Comparison of ENCODE assay signal across 8 mouse cellular contexts in the genomic region with DNA sequence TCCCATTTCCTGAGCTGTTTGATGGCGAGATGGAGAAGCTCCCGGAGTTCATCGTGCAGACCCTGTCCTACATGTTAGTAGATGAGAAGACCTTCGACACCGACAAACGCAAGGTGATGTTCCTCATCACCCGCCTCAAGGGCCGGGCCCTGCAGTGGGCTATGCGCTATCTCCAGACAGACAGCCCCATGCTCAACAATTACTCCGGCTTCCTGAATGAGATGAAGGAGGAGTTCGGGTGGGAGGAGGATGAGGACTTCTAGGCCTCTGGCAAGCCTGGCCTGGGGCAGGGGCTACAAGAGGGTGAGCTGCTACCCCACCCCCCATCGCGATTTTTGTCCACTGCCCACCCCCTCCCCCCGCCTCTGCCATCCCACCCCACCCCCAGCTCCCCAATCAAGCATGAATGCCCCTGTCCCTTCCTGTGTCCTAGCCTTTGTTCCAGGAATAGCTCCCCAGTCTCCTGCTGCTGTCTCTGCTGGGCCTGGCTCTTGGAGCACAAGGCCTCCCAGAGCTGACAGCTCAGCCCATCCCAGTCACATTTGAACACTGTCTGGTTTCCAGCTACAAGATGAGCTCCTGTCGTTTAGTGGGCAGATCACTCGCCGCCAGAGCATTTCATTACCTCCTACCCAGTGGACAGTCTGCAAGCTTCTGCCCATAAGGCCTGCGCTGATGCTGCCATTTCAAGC. TPM values are rescaled to one million over a fixed set of nuclear protein-coding genes. Genes with fewer than 3 reads are reported as not detected.
A peak's percentile ranks its signal among the peaks of the same experiment; 100 is the strongest.
DNase-seq lines count a peak whose midpoint lies in the region; ATAC-seq lines count a peak whose summit lies in the region.

No protein-coding gene starts in this region.

- WGBS in embryonic facial prominence, embryonic 15.5 days, result 25% methylated on average over 17 of the region's 18 CpGs
- 23% methylated on average over 18 of the region's 18 CpGs for WGBS in hindbrain, embryonic 15.5 days
- WGBS in limb, embryonic 13.5 days, result 22% methylated on average over 18 of the region's 18 CpGs

- peak overlapping the region; percentile 47 for H3K4me2 ChIP-seq in embryonic facial prominence, embryonic 15.5 days (replicated peaks)
- peak overlapping the region; percentile 55 for H3K4me2 ChIP-seq in hindbrain, embryonic 15.5 days
- peak overlapping the region; percentile 59 for H3K4me2 ChIP-seq in limb, embryonic 13.5 days (replicated peaks)

- H3K4me3 ChIP-seq in embryonic facial prominence, embryonic 15.5 days (replicated peaks), result peak overlapping the region; percentile 48
- H3K4me3 ChIP-seq in hindbrain, embryonic 15.5 days, result peak overlapping the region; percentile 49
- peak overlapping the region; percentile 49 for H3K4me3 ChIP-seq in limb, embryonic 13.5 days

- H3K9me3 ChIP-seq in embryonic facial prominence, embryonic 15.5 days (replicated peaks), result no peaks in the 10 kb centered on the region
- H3K9me3 ChIP-seq in hindbrain, embryonic 15.5 days, result no peaks in the 10 kb centered on the region
- no peaks in the 10 kb centered on the region for H3K9me3 ChIP-seq in limb, embryonic 13.5 days

- no peaks in the 10 kb centered on the region for H3K4me1 ChIP-seq in embryonic facial prominence, embryonic 15.5 days
- no peaks in the 10 kb centered on the region for H3K4me1 ChIP-seq in hindbrain, embryonic 15.5 days (replicated peaks)
- H3K4me1 ChIP-seq in limb, embryonic 13.5 days, result no peaks in the 10 kb centered on the region

- peak; percentile 2 for DNase-seq in gastrocnemius, postnatal 10 days
- no peak for DNase-seq in gastrocnemius, adult 18-20 months (ENCODE audit: low spot score)
- peak; percentile 6 for DNase-seq in adipocyte (ENCODE audit: low spot score)
- peak; percentile 14 for DNase-seq in neural tube, embryonic 10.5 days (ENCODE audit: extremely low spot score, low spot score)
- no peak for DNase-seq in urinary bladder, postnatal 25 days (ENCODE audit: low spot score)

- no peaks in the 10 kb centered on the region for H3K36me3 ChIP-seq in embryonic facial prominence, embryonic 15.5 days
- H3K36me3 ChIP-seq in hindbrain, embryonic 15.5 days, result no peaks in the 10 kb centered on the region
- no peaks in the 10 kb centered on the region for H3K36me3 ChIP-seq in limb, embryonic 13.5 days

- H3K27me3 ChIP-seq in embryonic facial prominence, embryonic 15.5 days, result no peaks in the 10 kb centered on the region
- no peaks in the 10 kb centered on the region for H3K27me3 ChIP-seq in hindbrain, embryonic 15.5 days
- H3K27me3 ChIP-seq in limb, embryonic 13.5 days, result no peaks in the 10 kb centered on the region

- H3K27ac ChIP-seq in embryonic facial prominence, embryonic 15.5 days (replicated peaks), result no peak overlapping the region
- peak overlapping the region; percentile 86 for H3K27ac ChIP-seq in hindbrain, embryonic 15.5 days (replicated peaks)
- H3K27ac ChIP-seq in limb, embryonic 13.5 days, result no peak overlapping the region

- H3K9ac ChIP-seq in embryonic facial prominence, embryonic 15.5 days, result peak overlapping the region; percentile 26
- H3K9ac ChIP-seq in hindbrain, embryonic 15.5 days, result peak overlapping the region; percentile 55
- peak overlapping the region; percentile 62 for H3K9ac ChIP-seq in limb, embryonic 13.5 days

- no peak for ATAC-seq in embryonic facial prominence, embryonic 15.5 days (ENCODE audit: insufficient number of reproducible peaks, low FRiP score, low TSS enrichment, low read depth)
- ATAC-seq in hindbrain, embryonic 15.5 days (ENCODE audit: low FRiP score, low read depth), result peak; percentile 68
- ATAC-seq in limb, embryonic 13.5 days (ENCODE audit: low FRiP score, low read depth), result peak; percentile 44

RNA-seq across cellular contexts. Expression of a gene that starts 0.4 kb away (rescaled TPM):
- 10 to 100 TPM; 15.1 to 16.7 TPM for total RNA-seq in gastrocnemius, postnatal 10 days (2021)
- 1 to 10 TPM; 3.2 to 3.9 TPM for total RNA-seq in gastrocnemius, adult 18-20 months (2021)
- 52.2 and 53.9 TPM in 2 replicates for polyA plus RNA-seq in embryonic facial prominence, embryonic 15.5 days (2015; fragmentation: Nextera tagmentation; extraction: Ambion mirVana)
- polyA plus RNA-seq in hindbrain, embryonic 15.5 days (2015; fragmentation: Nextera tagmentation; extraction: Ambion mirVana), result 209 and 220 TPM in 2 replicates
- polyA plus RNA-seq in limb, embryonic 13.5 days (2015; fragmentation: Nextera tagmentation; extraction: Ambion mirVana), result 52.9 and 56.7 TPM in 2 replicates

RNA-seq across cellular contexts. Expression of a gene that starts 0.5 kb away (rescaled TPM):
- not detected for total RNA-seq in gastrocnemius, postnatal 10 days (2021)
- total RNA-seq in gastrocnemius, adult 18-20 months (2021), result not detected
- polyA plus RNA-seq in embryonic facial prominence, embryonic 15.5 days (2015; fragmentation: Nextera tagmentation; extraction: Ambion mirVana), result not detected in 2 replicates
- polyA plus RNA-seq in hindbrain, embryonic 15.5 days (2015; fragmentation: Nextera tagmentation; extraction: Ambion mirVana), result not detected in 2 replicates
- not detected in 2 replicates for polyA plus RNA-seq in limb, embryonic 13.5 days (2015; fragmentation: Nextera tagmentation; extraction: Ambion mirVana)

RNA-seq across cellular contexts. Expression of a gene that starts 35.2 kb away (rescaled TPM):
- 100 to 1,000 TPM; 106 to 114 TPM for total RNA-seq in gastrocnemius, postnatal 10 days (2021)
- 10 to 100 TPM; 63.3 to 64.5 TPM for total RNA-seq in gastrocnemius, adult 18-20 months (2021)
- 70.3 and 77.3 TPM in 2 replicates for polyA plus RNA-seq in embryonic facial prominence, embryonic 15.5 days (2015; fragmentation: Nextera tagmentation; extraction: Ambion mirVana)
- 221 and 240 TPM in 2 replicates for polyA plus RNA-seq in hindbrain, embryonic 15.5 days (2015; fragmentation: Nextera tagmentation; extraction: Ambion mirVana)
- polyA plus RNA-seq in limb, embryonic 13.5 days (2015; fragmentation: Nextera tagmentation; extraction: Ambion mirVana), result 63.1 and 68.3 TPM in 2 replicates

Comparison
In these comparisons a context has a peak if more than half of its experiments do, and no peak if none do; other contexts are left out.
1. DNase-seq: peak in gastrocnemius, postnatal 10 days (single experiment), adipocyte (single experiment) and neural tube, embryonic 10.5 days (single experiment); none in gastrocnemius, adult 18-20 months (single experiment) and urinary bladder, postnatal 25 days (single experiment).
2. Peak in every context shown above with its lines, with median percentiles within 50 percentile points of each other: H3K4me2 ChIP-seq, H3K4me3 ChIP-seq and H3K9ac ChIP-seq.